Mouse (Mus musculus) heart, postnatal 14 days (tissue): Measurements from ENCODE around the gene Ddc. TPM values are rescaled to one million over a fixed set of nuclear protein-coding genes. Genes with fewer than 3 reads are reported as not detected.

Experiments
- DNase-seq, 2 experiments: peaks; one replicate each; pipeline ENCODE4 v3.0.0; 2021 to 2022
- intact Hi-C: fragments of 180-260 bp; cut with DNase I; formaldehyde crosslinking; loops from one replicate; pipeline ENCODE4 v1.15.1; 2025
- total RNA-seq, 2 experiments: library from RNA; stranded (reverse); gene quantifications; 2 replicates each; pipeline ENCODE4 v1.2.3; 2021

Gene Ddc
- total RNA-seq, 2 experiments from 2014 or later = 3.1 to 5.8 TPM

GRCm38 (mm10) chr11:11907703-11908413, 9.9 kb upstream of the Ddc start:
- intact Hi-C loops = no loop called here
- no peak for DNase-seq

GRCm38 (mm10) chr11:11905518-11905917, 7.6 kb upstream of the Ddc start:
- intact Hi-C loops = no loop called here
- DNase-seq = no peak

GRCm38 (mm10) chr11:11904995-11905394, 7.1 kb upstream of the Ddc start:
- DNase-seq = no peak
- intact Hi-C loops = no loop called here

GRCm38 (mm10) chr11:11901509-11901908, 3.6 kb upstream of the Ddc start:
- intact Hi-C loops = no loop called here
- peak; percentile 28 to 64 for DNase-seq

GRCm38 (mm10) chr11:11898496-11898895, 552 bp upstream of the Ddc start:
- no peak for DNase-seq
- intact Hi-C loops = no loop called here

GRCm38 (mm10) chr11:11895479-11895878, 2.5 kb downstream of the Ddc start:
- intact Hi-C loops = no loop called here
- no peak for DNase-seq

GRCm38 (mm10) chr11:11893769-11894168, 4.2 kb downstream of the Ddc start:
- no peak for DNase-seq
- intact Hi-C loops = no loop called here

- intact Hi-C loops = no loop called here
- no peak for DNase-seq
Measured at GRCm38 (mm10) chr11:11892993-11893602, 4.8 kb downstream of the Ddc start.

GRCm38 (mm10) chr11:11891832-11892231, 6.1 kb downstream of the Ddc start:
- no peak for DNase-seq
- intact Hi-C loops = no loop called here

GRCm38 (mm10) chr11:11890139-11890741, 7.7 kb downstream of the Ddc start:
- intact Hi-C loops = no loop called here
- no peak for DNase-seq

- DNase-seq = no peak
- intact Hi-C loops = no loop called here
Measured at GRCm38 (mm10) chr11:11888727-11889126, 9.2 kb downstream of the Ddc start.

- intact Hi-C loops = no loop called here
- no peak for DNase-seq
Measured at GRCm38 (mm10) chr11:11888051-11888450, 9.9 kb downstream of the Ddc start.

- intact Hi-C loops = no loop called here
- DNase-seq = no peak
Measured at GRCm38 (mm10) chr11:11886403-11886998, 11.4 kb downstream of the Ddc start.

- intact Hi-C loops = no loop called here
- DNase-seq = no peak
Measured at GRCm38 (mm10) chr11:11885921-11886320, 12.0 kb downstream of the Ddc start.

GRCm38 (mm10) chr11:11885246-11885643, 12.7 kb downstream of the Ddc start:
- intact Hi-C loops = no loop called here
- no peak for DNase-seq

GRCm38 (mm10) chr11:11884533-11885245, 13.3 kb downstream of the Ddc start:
- intact Hi-C loops = no loop called here
- no peak for DNase-seq

- DNase-seq = no peak
- intact Hi-C loops = no loop called here
Measured at GRCm38 (mm10) chr11:11881783-11882155, 16.2 kb downstream of the Ddc start.

GRCm38 (mm10) chr11:11881026-11881782, 16.7 kb downstream of the Ddc start:
- no peak for DNase-seq

GRCm38 (mm10) chr11:11880351-11880750, 17.6 kb downstream of the Ddc start:
- intact Hi-C loops = no loop called here
- DNase-seq = no peak

More at GRCm38 (mm10) chr11:11881026-11881782, 16.7 kb downstream of the Ddc start:
- intact Hi-C loops = no loop called here

- DNase-seq = no peak
- intact Hi-C loops = no loop called here
Measured at GRCm38 (mm10) chr11:11879699-11880002, 18.3 kb downstream of the Ddc start.
